Mouse (Mus musculus) cerebellum, adult 2 months (tissue): Measurements from ENCODE around the gene Rasip1.

Experiments used
- CTCF ChIP-seq: fragments of 200-500 bp; IDR thresholded peaks from 2 replicates; pipeline ENCODE4 v1.5.1; 2011; ENCODE audit warnings: low read depth, mild to moderate bottlenecking, control low read depth, low read length, moderate library complexity, borderline replicate concordance; ENCODE audit not compliant: insufficient read depth
- POLR2A ChIP-seq: fragments of 200-500 bp; IDR thresholded peaks from 2 replicates; pipeline ENCODE4 v1.6.1; 2011; ENCODE audit warnings: low read length, control low read depth, borderline replicate concordance; ENCODE audit not compliant: insufficient read depth

DNA sequence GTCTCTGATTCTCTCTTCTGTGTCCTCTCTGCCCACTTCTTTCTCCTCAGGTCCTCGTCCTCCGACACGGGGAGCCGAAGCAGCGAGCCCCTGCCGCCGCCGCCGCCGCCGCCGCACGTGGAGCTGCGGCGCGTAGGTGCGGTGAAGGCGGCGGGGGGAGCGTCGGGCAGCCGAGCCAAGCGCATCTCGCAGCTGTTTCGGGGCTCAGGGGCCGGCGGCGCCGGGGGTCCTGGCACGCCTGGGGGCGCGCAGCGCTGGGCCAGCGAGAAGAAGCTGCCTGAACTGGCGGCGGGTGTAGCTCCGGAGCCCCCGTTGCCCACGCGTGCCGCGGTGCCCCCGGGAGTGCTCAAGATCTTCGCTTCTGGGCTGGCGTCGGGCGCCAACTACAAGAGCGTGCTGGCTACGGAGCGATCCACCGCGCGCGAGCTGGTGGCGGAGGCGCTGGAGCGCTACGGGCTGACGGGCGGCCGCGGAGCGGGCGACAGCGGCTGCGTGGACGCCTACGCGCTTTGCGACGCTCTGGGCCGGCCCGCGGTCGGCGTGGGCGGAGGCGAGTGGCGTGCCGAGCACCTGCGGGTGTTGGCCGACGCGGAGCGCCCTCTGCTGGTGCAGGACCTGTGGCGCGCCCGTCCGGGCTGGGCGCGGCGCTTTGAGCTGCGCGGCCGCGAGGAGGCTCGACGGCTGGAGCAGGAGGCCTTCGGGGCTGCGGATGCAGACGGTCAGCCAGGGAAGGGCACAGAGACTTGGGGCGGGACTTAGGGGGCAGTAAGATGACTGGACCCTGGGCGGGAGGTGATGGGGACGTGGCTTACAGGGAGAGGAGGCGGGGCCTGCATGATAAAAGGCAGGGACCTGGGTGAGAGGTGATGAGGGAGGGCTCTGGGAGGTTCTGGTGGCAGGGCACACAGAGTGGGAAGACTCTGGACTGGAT is 1.3 kb downstream of the Rasip1 start:
- TF ChIP-seq CTCF (peak; percentile 82), POLR2A (peak; percentile 97)
